Mouse (Mus musculus) adrenal gland, adult 18-20 months (tissue): ENCODE data around the gene Nupr1l. TPM values are rescaled to one million over a fixed set of nuclear protein-coding genes. Genes with fewer than 3 reads are reported as not detected.
"Not testable (repeated sequence)": the region's sequence is repeated elsewhere in the genome, so short reads cannot be mapped to it uniquely, and the experiment has no call there.

Source experiments
- DNase-seq, 2 experiments: peaks; one replicate each; pipeline ENCODE4 v3.0.0; 2021 to 2022; ENCODE audit warnings: low spot score in 2 of 2
- long read RNA-seq, 2 experiments: library from polyadenylated mRNA; stranded (forward); transcript quantifications; one replicate each; pipeline ENCODE4 v2.0.0; 2021
- total RNA-seq, 2 experiments: library from RNA; stranded (reverse); gene quantifications; 1 replicate in 1 of 2; 2 replicates in 1 of 2; pipeline ENCODE4 v1.2.3; 2021

Nupr1l gene
- total RNA-seq = 1 to 10 TPM; 4.1 to 4.2 TPM
- long read RNA-seq, experiment 1, partial matches to known transcripts = 0 of 2 reads
- long read RNA-seq, experiment 1, other reads (novel, unspliced or antisense) = 0 of 2 reads
- long read RNA-seq, experiment 2, partial matches to known transcripts = 0 of 4 reads
- long read RNA-seq, experiment 2, other reads (novel, unspliced or antisense) = 1 of 4 reads

- peak; percentile 87 to 90 for DNase-seq
Observed at GRCm38 (mm10) chr5:129908242-129908965, at the start of gene Nupr1l. Gene Nupr1l (plus strand): TSS chr5:129908540.

DNA sequence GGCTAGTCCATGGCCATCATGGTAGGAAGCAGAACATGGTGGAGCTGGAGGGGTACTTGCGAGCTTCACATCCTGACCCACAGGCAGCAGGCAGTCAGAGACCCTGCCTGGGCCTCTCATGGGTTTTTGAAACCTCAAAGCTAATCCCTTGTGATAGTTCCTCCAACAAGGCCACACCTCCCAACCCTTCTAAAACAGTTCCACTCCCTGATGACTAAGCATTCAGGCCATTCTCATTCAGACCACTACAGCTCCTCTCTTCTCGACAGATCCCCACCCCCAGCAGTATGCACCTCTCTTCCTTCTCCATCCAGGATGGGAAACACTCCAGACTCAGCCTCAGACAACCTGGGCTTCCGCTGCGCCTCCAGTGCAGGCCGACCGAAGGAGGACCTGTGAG is 46.0 kb upstream of the Nupr1l start:
- DNase-seq = no peak

GRCm38 (mm10) chr5:129864467-129864866 is 43.9 kb upstream of the Nupr1l start:
- peak; percentile 45 to 60 for DNase-seq

- DNase-seq = no peak
Observed at GRCm38 (mm10) chr5:129865841-129866240, 42.5 kb upstream of the Nupr1l start.

- no peak for DNase-seq
Observed at GRCm38 (mm10) chr5:129869238-129869995, 38.9 kb upstream of the Nupr1l start.

DNA sequence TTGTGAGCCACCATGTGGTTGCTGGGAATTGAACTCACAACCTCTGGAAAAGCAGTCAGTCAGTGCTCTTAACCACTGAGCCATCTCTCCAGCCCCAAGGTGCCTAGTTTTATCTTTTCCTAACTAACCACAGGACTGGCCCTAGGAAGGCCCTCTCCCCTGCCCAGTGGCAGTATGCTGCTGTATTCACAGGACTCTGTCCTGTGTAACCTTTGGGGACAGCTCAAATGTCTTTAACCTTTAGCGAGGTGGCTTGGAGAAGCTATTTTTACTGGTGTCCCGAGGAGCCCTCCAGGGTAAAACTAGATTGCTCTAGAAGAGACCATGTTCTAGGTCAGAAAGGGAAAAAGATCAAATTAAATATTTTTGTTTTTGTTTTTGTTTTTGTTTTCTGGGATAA is 37.1 kb upstream of the Nupr1l start:
- no peak for DNase-seq

GRCm38 (mm10) chr5:129873942-129874341 is 34.4 kb upstream of the Nupr1l start:
- DNase-seq = no peak

DNA sequence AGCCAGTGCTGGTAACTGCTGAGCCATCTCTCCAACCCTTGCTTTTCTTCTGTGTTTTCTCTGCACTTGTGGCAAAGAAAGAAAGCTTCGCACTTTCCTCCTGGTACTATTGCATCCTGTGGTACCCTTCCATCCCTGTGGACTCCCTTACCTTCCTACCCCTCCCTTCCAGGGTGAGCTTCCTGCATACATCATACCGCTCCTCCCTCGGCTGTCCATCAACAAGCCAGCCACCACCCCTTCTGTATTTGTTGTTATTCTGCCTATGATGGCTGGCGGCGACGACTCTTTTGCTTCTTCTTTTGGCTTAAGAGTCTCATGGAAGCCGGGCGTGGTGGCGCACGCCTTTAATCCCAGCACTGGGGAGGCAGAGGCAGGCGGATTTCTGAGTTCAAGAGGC is 33.2 kb upstream of the Nupr1l start:
- no peak for DNase-seq

DNA sequence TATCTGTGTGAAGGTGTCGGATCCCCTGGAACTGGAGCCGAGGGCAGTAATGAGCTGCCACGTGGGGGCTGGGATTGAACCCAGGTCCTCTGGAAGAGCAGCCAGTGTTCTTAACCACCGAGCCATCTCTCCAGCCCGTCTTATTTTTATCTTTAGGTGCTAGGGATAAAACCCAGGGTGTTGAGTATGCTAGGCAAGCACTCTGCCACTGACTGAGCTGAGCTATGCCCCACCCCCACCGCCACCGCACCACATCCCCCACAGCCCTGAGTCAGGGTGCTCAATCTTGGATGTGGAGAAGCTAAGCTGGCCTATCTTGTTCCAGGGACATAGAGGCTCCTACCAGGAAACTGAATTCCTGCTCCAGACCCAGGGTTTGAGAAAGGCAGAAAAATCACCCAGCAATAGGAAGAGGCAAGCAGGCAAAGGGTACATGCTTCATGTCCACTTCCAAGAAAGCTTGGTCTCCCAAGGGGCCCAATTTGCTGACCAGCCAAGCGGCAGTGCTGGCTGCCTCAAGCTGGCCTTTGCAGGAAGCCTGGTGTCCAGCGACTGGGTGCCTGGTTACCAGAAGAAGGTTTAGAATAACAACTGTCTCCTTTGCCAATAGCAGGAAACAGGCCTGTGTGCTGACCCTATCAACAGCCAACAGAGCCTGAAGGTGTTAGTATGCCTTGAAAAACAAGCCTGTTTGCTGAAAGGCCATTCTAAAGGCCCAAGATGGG is 30.4 kb upstream of the Nupr1l start:
- DNase-seq = no peak

DNA sequence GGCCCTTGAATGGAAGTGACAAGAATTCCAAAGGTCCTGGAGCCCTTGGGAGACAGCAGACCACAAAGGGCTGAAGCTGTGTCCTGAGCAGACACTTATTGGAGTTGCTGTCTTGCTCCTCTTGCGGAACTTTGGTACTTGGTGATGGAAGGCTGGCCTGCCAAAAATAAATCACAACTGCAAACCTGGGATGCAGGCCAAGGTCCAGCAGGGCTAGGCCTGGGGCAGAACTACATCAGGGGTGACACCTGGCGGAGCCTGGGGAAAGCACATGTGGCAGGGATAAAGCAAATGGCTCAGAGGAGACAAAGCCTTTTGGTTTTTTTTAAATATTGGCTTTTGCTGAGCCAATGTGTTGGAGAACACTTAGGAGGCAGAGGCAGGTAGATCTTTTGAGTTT is 29.4 kb upstream of the Nupr1l start:
- DNase-seq = peak; percentile 67 to 72

DNA sequence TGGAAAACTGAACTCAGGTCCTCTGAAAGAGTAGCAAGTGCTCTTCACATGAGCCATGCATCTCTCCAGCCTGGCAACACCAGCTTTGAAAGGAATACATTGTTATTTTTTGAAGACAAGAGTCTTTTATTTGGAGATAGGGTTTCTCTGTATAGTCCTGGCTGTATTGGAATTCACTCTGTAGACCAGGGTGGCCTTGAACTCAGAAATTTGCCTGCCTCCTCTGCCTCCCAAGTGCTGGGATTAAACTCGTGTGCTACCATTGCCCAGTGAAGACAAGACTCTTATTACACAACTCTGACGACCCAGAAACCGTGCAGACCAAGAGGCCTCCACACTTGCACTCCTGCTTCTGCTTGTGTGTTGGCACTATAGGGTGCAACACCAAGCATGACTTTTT is 28.5 kb upstream of the Nupr1l start:
- no peak for DNase-seq

- DNase-seq = no peak
Observed at GRCm38 (mm10) chr5:129886271-129886670, 22.1 kb upstream of the Nupr1l start.

DNA sequence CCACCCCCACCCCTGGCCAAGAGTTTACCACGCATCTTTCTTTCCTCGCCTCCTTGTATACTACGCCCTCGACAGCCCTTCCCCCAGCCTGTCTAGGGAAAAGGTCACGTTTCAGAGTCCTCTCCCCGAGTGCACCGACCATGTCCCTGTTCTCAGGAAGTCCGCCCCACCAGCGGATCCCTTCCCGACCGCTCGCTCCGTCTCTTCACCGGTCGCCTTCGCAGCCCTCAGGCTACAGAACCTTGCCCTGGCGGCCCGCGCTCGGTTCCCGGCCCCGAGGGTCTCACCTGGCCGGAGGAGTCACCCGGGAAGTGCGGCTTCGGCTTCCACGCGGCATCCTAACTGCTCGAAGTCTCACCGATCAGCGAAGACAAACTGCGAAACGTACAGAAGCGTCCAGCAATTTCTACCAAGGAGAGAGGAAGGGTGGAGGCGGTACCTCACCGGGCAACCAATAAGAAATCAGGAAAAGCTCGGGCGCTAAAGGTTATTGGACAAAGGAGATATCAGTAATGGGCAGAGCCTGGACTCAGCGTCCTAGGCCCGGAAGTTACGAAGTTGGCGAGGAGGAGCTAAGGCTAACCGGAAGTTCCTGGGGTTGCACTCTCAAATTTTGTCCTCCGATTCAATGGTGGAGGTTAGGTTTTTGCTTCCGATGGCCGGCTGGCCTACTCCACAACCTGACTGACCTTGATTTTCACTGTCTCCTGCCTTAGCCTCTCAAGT is 21.3 kb upstream of the Nupr1l start, which contains the start of gene Chchd2:
Chchd2 (minus strand) TSS at position 560 of the 726 bp plus-strand sequence.
- DNase-seq = peak; percentile 83 to 86

GRCm38 (mm10) chr5:129890390-129890789 is 17.9 kb upstream of the Nupr1l start:
- not testable (repeated sequence) for DNase-seq

DNA sequence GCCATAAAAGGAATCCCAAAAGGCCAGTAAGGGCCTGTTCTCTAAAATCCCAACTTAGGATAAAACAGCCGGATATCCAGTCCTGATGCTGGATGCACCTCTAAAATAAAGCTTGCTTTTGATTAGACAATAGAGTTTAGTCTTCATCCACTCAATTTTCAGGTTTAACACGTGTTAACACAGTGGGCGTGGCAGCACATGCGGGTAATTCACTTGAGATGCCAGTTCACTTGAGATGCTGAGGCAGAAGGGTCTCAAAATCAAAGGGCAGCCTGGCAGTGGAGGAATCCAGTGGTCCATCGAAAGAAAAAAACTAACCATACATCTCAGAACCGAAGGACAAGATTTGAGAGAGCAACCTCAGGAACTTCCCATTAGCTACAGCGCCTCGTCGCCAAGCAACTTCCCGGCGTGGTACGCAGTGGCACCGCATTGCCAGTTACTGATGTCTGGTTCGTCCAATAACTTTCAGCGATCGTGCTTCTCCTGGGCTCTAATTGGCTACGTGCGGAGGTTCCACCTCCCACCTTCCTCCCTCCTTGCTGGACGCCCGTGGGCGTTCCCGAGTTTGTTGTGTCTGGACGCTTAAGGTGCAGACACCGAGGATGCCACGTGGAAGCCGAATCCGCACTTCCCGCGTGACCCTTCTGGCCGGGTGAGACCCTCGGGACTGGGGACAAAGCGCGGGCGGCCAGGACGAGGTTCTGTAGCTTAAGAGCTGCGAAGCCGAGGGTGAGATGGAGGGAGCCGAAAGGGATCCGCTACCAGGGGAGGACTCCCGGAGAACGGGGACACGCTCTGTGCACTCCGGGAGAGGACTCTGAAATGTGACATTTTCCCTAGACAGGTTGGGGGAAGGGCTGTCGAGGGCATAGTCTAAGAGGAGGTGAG is 12.9 kb upstream of the Nupr1l start, which contains the start of gene Zbed5:
Zbed5 (plus strand) TSS at position 526 of the 891 bp plus-strand sequence.
- DNase-seq = peak; percentile 74 to 80

- DNase-seq = no peak
Observed at GRCm38 (mm10) chr5:129898449-129898848, 9.9 kb upstream of the Nupr1l start, which contains the start of gene Phkg1. Gene Phkg1 (minus strand): TSS chr5:129898549.

DNA sequence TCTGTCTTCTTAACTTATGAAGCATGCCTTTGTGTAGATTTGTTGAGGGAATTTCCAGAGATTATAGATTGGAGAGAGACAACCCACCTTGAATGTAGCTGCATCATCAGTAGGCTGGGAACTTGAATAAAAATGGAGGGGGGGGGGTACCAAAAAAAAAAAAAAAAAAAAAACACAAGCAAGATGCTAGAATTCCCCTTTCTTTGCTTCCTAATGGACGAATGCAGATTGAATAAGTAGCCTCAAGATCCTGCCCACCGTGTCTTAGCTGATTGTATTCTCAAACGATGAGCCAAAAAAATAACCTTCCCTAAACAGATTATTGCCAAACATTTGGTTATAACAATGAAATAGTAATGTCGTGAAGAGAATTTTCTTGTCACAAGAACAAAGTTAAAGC is 565 bp upstream of the Nupr1l start:
- DNase-seq = no peak

GRCm38 (mm10) chr5:129909147-129909546 is 807 bp downstream of the Nupr1l start:
- no peak for DNase-seq

DNA sequence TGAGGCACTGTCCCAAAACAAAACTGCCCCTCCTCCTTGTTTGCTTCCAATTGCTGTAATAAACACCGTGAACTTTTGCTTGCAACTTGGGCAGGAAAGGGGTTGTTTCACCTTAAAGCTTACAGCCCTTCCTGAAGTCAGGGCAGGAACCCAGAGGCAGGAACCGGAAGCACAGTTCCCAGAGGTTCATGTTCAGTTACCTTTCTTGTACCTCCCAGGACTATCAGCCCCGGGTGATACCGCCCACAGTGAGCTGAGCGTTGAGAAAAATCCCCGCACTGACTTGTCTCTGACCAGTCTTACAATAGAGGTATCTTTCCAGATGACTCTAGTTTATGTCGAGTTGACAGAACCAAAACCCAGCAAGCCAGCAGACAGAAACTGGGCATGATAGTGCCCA is 1.3 kb downstream of the Nupr1l start:
- DNase-seq = no peak
